Mouse (Mus musculus): ENCODE data around the gene Setd1a.

The Setd1a gene

GRCm38 (mm10) chr7:127799738-127800137 is 23.3 kb downstream of the Setd1a start:
- DNase-seq (ENCODE audit: low spot score in 2 of 2) = no peak

GRCm38 (mm10) chr7:127800435-127801009 is 24.1 kb downstream of the Setd1a start, which contains the start of gene Hsd3b7:
Hsd3b7 (plus strand) TSS chr7:127800604.
- peak; percentile 81 to 91 for DNase-seq (ENCODE audit: low spot score in 2 of 2)

DNA sequence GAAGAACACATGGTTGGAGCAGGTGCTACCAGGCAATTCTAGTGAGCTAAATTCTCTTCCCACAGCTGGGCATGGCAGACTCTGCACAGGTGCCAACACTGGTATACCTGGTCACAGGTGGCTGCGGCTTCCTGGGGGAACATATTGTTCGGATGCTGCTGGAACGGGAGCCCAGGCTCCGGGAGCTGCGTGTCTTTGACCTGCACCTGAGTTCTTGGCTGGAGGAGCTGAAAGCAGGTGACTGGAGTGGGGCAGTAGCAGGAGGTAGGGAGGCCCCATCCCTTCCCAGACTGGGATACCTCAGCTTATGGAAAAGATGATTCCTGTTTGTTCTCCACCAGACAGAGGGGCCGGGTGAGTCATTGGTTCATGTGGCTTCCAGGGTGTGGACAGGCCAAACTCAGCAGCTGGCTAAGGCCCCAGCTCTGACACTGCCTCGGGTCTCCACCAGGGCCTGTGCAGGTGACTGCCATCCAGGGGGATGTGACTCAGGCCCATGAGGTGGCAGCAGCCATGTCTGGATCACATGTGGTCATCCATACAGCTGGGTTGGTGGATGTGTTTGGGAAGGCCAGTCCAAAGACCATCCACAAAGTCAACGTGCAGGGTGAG is 24.6 kb downstream of the Setd1a start:
- no peak for DNase-seq (ENCODE audit: low spot score in 2 of 2)

DNA sequence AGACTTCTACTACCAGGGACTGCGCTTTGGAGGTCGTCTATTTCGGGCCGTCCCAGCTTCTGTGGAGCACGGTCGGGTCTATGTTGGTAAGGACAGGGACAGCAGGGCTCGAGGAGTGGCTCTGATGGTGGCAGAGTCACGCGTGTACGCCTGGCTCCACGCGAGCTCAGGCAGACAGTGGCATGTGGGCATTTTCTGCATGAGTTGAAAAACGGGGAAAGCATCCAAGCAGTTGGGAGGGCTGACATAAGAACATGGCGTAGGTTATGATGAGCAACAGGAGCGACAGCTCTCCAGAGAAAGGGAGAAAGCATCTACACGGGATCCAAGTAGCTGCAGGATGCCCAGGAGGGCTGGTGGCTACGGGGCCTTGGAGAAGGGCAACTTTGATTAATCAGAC is 25.8 kb downstream of the Setd1a start:
- no peak for DNase-seq (ENCODE audit: low spot score in 2 of 2)

DNA sequence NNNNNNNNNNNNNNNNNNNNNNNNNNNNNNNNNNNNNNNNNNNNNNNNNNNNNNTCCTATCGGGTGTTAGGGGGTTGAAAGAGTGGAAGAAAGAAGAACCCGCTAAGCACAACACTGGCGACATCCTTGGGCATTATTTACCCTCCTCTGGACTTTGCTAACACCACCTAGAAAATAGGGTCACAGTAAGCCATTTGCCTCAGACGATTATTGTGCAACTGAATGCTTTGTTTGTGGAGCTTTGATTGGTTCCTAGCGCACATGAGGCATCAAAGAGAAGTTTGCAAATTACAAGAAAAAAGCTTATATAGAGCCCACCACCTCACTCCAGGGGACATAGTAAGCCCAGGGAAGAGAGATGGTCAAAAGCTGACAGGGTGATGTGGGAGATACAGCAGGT is 32.4 kb downstream of the Setd1a start:
- no peak for DNase-seq (ENCODE audit: low spot score in 2 of 2)

DNA sequence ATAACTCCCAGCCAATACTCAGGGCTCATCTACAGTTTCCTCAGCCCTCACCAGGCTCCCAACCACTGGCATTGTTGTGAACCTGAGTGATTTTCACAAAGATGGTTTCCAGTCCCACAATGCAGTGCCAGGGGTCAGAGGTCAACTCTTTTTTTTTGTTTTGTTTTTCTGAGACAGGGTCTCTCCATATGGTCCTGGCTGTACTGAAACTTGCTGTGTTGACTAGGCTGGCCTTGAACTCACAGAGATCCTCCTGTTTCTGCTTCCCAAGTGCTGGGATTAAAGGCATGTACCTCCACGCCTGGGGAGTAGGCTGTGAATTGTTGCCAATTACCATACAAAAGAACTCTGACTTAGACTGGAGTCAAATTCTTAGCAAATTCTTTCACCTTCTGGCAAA is 33.4 kb downstream of the Setd1a start:
- DNase-seq (ENCODE audit: low spot score in 2 of 2) = no peak

GRCm38 (mm10) chr7:127810650-127811049 is 34.2 kb downstream of the Setd1a start:
- no peak for DNase-seq (ENCODE audit: low spot score in 2 of 2)

DNA sequence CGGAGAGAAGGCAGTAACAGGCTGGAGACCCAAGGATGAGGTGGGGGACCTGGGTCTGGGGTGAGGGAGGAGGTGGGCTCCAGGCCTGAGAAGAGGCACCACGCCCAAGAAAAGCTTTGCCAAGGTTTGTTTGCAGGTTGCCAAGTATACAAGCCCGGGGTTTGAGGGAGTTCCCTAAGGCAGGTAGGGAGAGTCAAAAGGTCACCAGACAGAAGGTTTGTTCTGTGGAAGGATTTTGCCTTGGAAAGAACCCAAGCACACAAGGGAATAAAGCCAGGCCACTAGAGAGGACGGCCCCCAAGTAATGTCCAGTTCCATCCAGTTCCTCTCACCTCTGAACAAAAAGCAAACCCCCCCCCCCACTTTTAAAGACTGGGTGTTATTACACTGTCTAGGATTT is 34.8 kb downstream of the Setd1a start:
- no peak for DNase-seq (ENCODE audit: low spot score in 2 of 2)

DNA sequence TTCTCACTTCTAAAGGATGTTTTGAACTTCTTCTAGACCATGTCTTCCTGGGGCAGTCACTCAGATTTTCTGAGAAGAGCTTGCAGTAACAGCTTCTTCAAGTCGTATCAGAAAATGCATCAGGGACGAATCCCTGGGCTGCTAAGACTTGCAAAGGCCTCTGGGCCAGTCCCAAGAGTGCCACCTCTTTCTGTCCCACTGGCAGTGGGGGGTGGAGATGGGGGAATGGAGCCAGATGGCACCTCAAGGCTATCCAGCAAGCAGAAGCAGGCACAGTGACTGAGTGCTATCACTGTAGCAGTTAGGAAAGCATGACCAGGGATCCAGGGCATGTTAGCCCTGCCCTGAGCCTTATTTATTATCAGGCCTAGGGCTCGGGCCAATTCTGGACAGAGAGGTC is 35.8 kb downstream of the Setd1a start:
- no peak for DNase-seq (ENCODE audit: low spot score in 2 of 2)

- no peak for DNase-seq (ENCODE audit: low spot score in 2 of 2)
Observed at GRCm38 (mm10) chr7:127813821-127814220, 37.4 kb downstream of the Setd1a start.

- DNase-seq (ENCODE audit: low spot score in 2 of 2) = peak in 1 of 2 experiments; percentile 56
Observed at GRCm38 (mm10) chr7:127814241-127814921, 37.9 kb downstream of the Setd1a start.

- no peak for DNase-seq (ENCODE audit: low spot score in 2 of 2)
Observed at GRCm38 (mm10) chr7:127815116-127815665, 38.7 kb downstream of the Setd1a start.

- no peak for DNase-seq (ENCODE audit: low spot score in 2 of 2)
Observed at GRCm38 (mm10) chr7:127815954-127816821, 39.7 kb downstream of the Setd1a start.

- DNase-seq (ENCODE audit: low spot score in 2 of 2) = no peak
Observed at GRCm38 (mm10) chr7:127817053-127817452, 40.6 kb downstream of the Setd1a start.

GRCm38 (mm10) chr7:127817776-127818175 is 41.3 kb downstream of the Setd1a start:
- no peak for DNase-seq (ENCODE audit: low spot score in 2 of 2)

- no peak for DNase-seq (ENCODE audit: low spot score in 2 of 2)
Observed at GRCm38 (mm10) chr7:127820836-127821509, 44.5 kb downstream of the Setd1a start.

- no peak for DNase-seq (ENCODE audit: low spot score in 2 of 2)
Observed at GRCm38 (mm10) chr7:127822494-127822893, 46.0 kb downstream of the Setd1a start.

GRCm38 (mm10) chr7:127823236-127824171 is 47.0 kb downstream of the Setd1a start:
- no peak for DNase-seq (ENCODE audit: low spot score in 2 of 2)

DNA sequence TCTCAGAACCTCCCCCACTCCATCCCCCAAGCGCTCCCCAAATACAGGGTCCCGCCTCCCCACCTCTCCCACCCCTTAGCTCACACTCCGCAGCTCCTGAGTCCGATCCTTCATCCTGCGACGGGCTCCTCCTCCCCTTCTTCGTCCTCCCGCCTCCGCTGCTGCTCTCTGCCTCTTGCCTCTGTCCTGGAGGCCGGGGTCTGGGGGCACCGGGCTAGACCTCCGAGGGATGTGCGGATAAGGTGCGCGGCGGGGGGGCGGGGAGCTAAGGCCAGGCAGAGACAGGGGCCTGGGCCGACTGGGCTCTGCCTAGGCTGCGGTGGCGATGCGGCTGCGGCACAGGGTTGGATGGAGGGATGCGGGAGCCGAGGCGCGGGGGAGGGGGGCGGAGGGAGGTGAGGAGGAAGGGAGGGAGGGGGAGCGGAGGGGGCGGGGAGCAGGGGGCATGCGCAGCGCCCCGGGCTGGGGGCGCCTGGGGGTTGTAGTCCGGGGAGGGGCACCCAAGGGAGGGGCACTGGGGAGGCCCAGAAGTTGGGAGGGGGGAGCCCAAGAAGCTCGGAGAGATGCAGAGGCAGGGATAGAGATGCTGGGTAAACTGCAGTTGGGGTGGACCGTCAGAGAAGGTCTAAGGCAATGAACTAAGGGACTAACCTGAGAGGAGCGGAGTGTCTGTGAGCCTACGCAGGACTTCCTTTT is 47.9 kb downstream of the Setd1a start, which contains the start of the genes Stx4a and Stx1b:
Stx4a (plus strand) TSS at position 119 of the 696 bp plus-strand sequence.
Stx1b (minus strand) TSS at position 374 of the 696 bp plus-strand sequence.
- DNase-seq (ENCODE audit: low spot score in 2 of 2) = peak; percentile 56 to 74
